Mouse (Mus musculus) liver, adult 2 months (tissue): ENCODE measurements at regions not wholly inside any gene's neighbourhood (a gene's known extent, or its start where the extent isn't known, plus 50 kb on each side); places are given as distances from the start of the nearest gene placed in this dataset.

Experiments used
- CTCF ChIP-seq: fragments of 200-500 bp; IDR thresholded peaks from 2 replicates; pipeline ENCODE4 v1.5.1; 2011; ENCODE audit warnings: low read depth, low read length, control low read depth
- POLR2A ChIP-seq: fragments of 200-500 bp; IDR thresholded peaks from 2 replicates; pipeline ENCODE4 v1.6.1; 2011; ENCODE audit warnings: low read length, control low read depth; ENCODE audit not compliant: insufficient read depth; ENCODE audit errors: extremely low read depth

DNA sequence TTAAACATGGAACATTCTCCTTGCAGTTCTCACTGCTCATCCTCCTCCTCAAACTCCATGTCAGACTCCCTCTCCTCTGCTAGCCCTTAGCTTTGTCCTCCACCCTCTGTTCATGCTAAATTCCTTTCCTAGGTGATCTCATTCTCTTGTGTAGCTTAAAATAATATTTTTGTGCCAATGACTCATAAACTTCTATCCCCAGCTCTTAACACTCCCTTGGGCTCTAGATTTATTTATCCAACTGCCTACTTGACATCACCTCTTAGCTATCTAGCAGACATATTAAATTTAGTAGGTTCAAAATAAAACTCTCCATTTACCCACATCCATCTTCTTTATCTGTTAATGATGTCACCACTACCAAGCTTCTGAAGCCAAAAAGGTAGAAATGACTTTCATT, 1036.6 kb upstream of the Gm7489 start:
- TF ChIP-seq CTCF (no peak), POLR2A (no peak)
